Mouse (Mus musculus): ENCODE measurements around the gene Ash1l. TPM values are rescaled to one million over a fixed set of nuclear protein-coding genes. Genes with fewer than 3 reads are reported as not detected.

Gene Ash1l
- polyA plus RNA-seq, 1 experiment, result 18.8 TPM

DNA sequence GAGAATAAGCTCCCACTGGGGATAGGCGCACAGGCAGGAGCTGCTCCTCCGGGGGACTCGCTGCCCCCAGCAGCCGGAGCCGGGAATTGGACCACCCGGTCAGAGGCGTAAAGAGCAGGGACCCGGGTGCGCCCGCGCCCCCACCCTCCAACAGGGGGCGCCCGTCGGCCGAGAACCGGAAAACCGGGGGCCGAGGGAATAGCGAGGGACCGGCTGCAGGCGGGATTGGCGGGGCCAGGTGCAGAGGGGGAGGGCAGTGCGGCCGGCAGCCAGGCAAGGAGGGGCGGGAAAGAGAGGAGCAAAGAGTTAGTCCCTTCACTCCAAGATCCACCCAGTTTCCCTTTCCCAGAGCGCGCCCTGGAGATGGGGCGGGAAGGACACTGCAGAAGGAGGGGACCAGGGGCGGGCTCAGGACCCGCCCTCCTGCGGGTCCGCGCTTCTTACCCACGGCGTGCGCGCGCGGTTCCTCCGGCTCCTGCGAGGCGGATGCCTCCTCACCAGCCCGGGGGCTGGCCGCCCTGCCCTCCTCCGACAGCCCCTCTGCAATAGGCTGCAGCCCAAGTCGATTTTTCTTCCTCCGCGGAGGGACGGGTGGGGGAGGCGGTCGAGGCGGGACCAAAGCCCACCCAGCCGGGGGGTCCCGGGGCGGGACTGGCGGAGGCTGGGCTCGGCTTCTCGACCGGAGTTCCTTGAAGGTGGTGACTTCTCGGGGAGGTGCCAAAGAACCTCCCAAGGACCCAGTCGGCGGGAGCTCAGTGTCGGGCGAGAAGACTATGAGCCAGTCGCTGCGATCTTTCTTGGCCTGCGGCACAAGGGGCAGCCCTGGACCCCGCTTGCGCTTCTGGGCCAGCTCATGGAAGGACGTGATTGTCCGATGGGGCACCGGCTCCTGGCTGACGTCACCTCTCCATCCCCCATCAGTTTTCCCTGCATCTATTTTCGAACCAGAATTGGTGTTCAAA lies 140.6 kb downstream of the Ash1l start:
- TF ChIP-seq POLR2A (IDR thresholded peaks at IDR 0.05; ENCODE audit: borderline replicate concordance, control insufficient read depth, low read depth, low read length), result no peak
- TF ChIP-seq CTCF (IDR thresholded peaks at IDR 0.05; ENCODE audit: control insufficient read depth, insufficient read depth, low read length), result peak; percentile 52; the same call in 1 of the 2 replicates
- under 1% methylated on average over 73 of the region's 74 CpGs for WGBS
- Histone ChIP-seq H3K4me1 (ENCODE audit: control insufficient read depth, insufficient read depth, low read length) (no peaks in the 10 kb centered on the region; the same call in 1 of the 2 replicates), H3K4me3 (replicated peaks; ENCODE audit: control insufficient read depth, low read depth, low read length) (peak overlapping the region; percentile 67), H3K27ac (ENCODE audit: control insufficient read depth, insufficient read depth, low read depth, low read length, poor library complexity) (no peak overlapping the region)

DNA sequence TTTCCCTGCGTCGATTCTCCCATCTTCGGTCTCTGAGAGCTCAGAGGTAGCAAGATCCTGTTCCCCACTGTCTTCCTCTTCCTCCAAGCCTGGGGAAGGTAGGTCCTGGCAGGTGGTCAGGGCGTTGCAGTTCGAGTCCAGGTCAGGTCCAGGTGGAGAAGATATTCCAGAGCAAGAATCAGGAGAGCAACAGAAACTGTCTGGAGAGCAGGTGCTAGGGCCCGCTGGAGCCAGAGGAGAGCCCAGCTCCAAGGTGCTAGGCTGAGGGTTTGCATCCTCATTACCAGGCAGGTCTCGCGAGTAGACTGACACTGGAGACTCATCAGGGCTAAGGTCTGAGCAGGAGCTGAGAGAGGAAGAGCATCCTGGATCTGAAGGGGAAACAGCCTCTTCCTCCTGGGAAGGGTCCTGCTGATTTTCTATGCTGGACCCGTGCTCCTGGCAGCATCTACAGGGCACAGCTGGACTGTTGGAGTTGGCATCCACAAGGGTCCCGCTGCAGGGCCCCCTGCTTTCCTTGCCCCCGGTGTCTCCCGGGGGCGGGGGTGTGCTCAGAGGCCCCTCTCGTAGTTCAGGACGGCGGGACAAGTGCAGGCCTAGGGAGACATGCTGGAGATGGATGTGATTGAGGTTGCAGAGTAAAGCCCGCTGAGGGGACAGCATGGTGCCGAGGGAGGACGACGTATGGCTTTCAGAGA lies 141.5 kb downstream of the Ash1l start:
- WGBS, result 26% methylated on average over 20 of the region's 20 CpGs
- H3K4me3 ChIP-seq (replicated peaks; ENCODE audit: control insufficient read depth, low read depth, low read length), result no peak overlapping the region
- no peak for TF ChIP-seq POLR2A (IDR thresholded peaks at IDR 0.05; ENCODE audit: borderline replicate concordance, control insufficient read depth, low read depth, low read length)
- TF ChIP-seq CTCF (IDR thresholded peaks at IDR 0.05; ENCODE audit: control insufficient read depth, insufficient read depth, low read length), result no peak
- H3K27ac ChIP-seq (ENCODE audit: control insufficient read depth, insufficient read depth, low read depth, low read length, poor library complexity), result no peak overlapping the region
- H3K4me1 ChIP-seq (ENCODE audit: control insufficient read depth, insufficient read depth, low read length), result no peaks in the 10 kb centered on the region; the same call in 1 of the 2 replicates

DNA sequence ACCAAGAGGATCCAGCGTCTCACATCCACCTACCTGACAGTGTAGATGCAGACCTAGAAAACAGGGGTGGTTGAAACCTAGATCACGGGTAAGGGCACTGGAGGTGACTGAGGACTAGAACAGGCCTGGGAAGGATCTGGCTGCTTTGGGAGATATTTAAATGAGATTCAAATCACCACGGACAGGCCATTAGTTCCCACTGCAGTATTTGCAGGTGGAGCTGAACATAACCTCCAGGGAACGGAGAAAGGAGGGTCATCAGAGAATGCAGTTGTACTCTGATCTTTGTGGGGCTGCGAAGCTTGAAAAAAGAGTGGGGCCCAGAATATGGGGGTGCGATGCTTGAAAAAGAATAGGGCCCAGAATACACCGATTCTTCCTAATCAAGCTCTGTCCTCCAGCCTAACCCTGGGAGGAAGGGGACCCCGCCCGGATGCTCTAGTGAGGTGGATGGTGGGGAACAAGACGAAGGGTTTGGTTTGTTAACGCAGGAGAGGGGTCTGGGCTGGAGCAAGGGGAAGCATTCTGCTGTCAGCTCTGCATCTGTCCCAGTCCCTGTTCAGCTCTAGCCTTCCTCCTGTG lies 142.2 kb downstream of the Ash1l start:
- TF ChIP-seq CTCF (IDR thresholded peaks at IDR 0.05; ENCODE audit: control insufficient read depth, insufficient read depth, low read length) (no peak), POLR2A (IDR thresholded peaks at IDR 0.05; ENCODE audit: borderline replicate concordance, control insufficient read depth, low read depth, low read length) (no peak)
- Histone ChIP-seq H3K4me1 (ENCODE audit: control insufficient read depth, insufficient read depth, low read length) (no peaks in the 10 kb centered on the region; the same call in 1 of the 2 replicates), H3K27ac (ENCODE audit: control insufficient read depth, insufficient read depth, low read depth, low read length, poor library complexity) (no peak overlapping the region), H3K4me3 (replicated peaks; ENCODE audit: control insufficient read depth, low read depth, low read length) (no peak overlapping the region)
- WGBS, result 33% methylated on average over 11 of the region's 11 CpGs

DNA sequence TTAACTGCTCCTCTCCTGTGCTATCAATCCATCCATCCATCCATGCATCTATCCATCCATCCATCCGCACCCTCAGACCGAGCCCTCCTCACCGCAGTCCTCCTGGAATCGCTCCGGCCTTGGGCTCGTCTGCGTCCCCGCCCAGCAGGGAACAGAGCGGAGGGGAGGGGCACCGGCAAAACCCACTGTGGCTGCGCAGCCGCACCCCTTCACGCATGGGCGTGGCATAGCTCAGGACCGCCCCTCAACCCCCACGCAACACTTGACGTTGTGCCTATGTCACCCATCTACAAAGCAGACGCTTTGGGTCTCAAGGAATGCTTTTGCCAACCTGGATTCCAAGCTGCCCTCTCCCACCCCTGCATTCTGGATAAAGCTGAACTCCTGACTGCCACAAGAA lies 142.8 kb downstream of the Ash1l start, which contains the start of gene Rusc1:
Rusc1 (minus strand) TSS at position 137 of the 400 bp plus-strand sequence.
- H3K27ac ChIP-seq (ENCODE audit: control insufficient read depth, insufficient read depth, low read depth, low read length, poor library complexity), result no peak within 1 kb of the TSS; the same call in 1 of the 2 replicates
- H3K4me1 ChIP-seq (ENCODE audit: control insufficient read depth, insufficient read depth, low read length), result no peaks in the 10 kb centered on the region; the same call in 1 of the 2 replicates
- 14% methylated on average over 18 of the region's 18 CpGs for WGBS
- no peak within 1 kb of the TSS for H3K4me3 ChIP-seq (replicated peaks; ENCODE audit: control insufficient read depth, low read depth, low read length)
- TF ChIP-seq CTCF (IDR thresholded peaks at IDR 0.05; ENCODE audit: control insufficient read depth, insufficient read depth, low read length), result no peak
- TF ChIP-seq POLR2A (IDR thresholded peaks at IDR 0.05; ENCODE audit: borderline replicate concordance, control insufficient read depth, low read depth, low read length), result no peak

DNA sequence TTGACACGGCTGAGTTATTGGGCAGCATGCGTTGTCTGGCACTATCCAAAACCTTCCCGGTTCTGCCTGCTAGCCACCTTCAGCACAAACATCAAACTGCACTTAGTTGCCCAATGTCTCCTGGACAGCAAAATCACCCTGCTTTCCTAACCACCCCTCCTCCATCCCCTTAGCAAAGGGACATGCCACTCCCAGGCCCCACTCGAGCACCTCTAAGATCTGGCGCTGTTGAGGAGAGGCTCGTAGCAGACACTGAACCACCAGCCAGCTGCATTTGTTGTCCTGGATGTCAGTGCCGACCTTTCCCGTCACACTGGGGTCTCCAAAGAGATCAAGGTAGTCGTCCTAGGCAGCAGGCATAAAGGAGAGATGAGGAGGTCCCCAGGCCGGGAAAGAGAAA lies 143.6 kb downstream of the Ash1l start:
- TF ChIP-seq CTCF (IDR thresholded peaks at IDR 0.05; ENCODE audit: control insufficient read depth, insufficient read depth, low read length) (no peak), POLR2A (IDR thresholded peaks at IDR 0.05; ENCODE audit: borderline replicate concordance, control insufficient read depth, low read depth, low read length) (no peak)
- WGBS, result 83% methylated on average over 10 of the region's 10 CpGs
- no peak overlapping the region for H3K4me3 ChIP-seq (replicated peaks; ENCODE audit: control insufficient read depth, low read depth, low read length)
- H3K4me1 ChIP-seq (ENCODE audit: control insufficient read depth, insufficient read depth, low read length), result no peaks in the 10 kb centered on the region; the same call in 1 of the 2 replicates
- H3K27ac ChIP-seq (ENCODE audit: control insufficient read depth, insufficient read depth, low read depth, low read length, poor library complexity), result no peak overlapping the region

DNA sequence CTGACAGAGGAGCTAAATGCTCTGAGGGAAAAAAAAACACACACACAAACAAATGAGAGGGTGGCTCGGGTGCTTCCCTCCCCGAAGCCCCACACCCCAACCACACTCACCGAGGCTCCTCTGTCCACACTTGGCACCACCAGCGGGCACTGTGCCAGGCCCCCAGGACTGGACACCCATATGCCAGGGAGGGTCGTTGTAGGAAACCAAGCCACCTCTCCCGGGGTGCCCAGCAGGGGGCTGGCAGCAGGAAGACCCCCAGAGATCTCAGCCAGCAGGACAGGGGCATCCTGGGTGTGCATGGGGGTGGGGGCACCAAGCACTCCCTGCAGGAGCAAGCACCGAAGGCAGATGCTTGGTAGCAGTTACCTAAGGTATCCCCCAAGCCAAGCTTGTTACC lies 150.4 kb downstream of the Ash1l start, which contains the start of gene Gm43738:
Gm43738 (minus strand) TSS at position 289 of the 400 bp plus-strand sequence.
- Histone ChIP-seq H3K27ac (ENCODE audit: control insufficient read depth, insufficient read depth, low read depth, low read length, poor library complexity) (no peak within 1 kb of the TSS; the same call in 1 of the 2 replicates), H3K4me1 (ENCODE audit: control insufficient read depth, insufficient read depth, low read length) (peaks cover 1% of the 10 kb centered on the region; the same call in 1 of the 2 replicates), H3K4me3 (replicated peaks; ENCODE audit: control insufficient read depth, low read depth, low read length) (peak within 1 kb of the TSS; percentile 73)
- WGBS, result 32% methylated on average over 7 of the region's 7 CpGs
- TF ChIP-seq POLR2A (IDR thresholded peaks at IDR 0.05; ENCODE audit: borderline replicate concordance, control insufficient read depth, low read depth, low read length) (no peak), CTCF (IDR thresholded peaks at IDR 0.05; ENCODE audit: control insufficient read depth, insufficient read depth, low read length) (no peak)

DNA sequence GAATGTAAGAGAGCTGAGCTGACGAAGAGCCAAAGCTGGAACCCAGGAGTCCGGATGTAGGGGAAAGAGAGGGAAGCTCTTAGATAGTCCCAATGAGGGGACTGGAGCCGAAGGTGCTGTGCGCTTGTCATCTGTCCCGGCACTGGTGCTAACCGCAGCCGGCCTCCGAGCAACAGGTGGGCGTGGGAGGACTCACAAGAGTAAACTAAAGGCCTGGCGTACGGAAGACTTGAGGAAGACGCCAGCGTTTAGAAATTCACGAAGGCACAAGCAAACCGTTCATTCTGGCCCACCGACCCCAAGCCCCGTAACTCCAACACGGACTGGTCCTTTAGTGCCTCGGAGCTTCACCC lies 151.0 kb downstream of the Ash1l start:
- peak overlapping the region; percentile 73 for H3K4me3 ChIP-seq (replicated peaks; ENCODE audit: control insufficient read depth, low read depth, low read length)
- TF ChIP-seq POLR2A (IDR thresholded peaks at IDR 0.05; ENCODE audit: borderline replicate concordance, control insufficient read depth, low read depth, low read length) (no peak), CTCF (IDR thresholded peaks at IDR 0.05; ENCODE audit: control insufficient read depth, insufficient read depth, low read length) (no peak)
- WGBS, result under 1% methylated on average over 19 of the region's 19 CpGs
- H3K4me1 ChIP-seq (ENCODE audit: control insufficient read depth, insufficient read depth, low read length), result peaks cover 1% of the 10 kb centered on the region; the same call in 1 of the 2 replicates
- H3K27ac ChIP-seq (ENCODE audit: control insufficient read depth, insufficient read depth, low read depth, low read length, poor library complexity), result no peak overlapping the region; the same call in 1 of the 2 replicates
